Mouse (Mus musculus) neural tube, embryonic 12.5 days (tissue): ENCODE data around the gene Tchh. TPM values are rescaled to one million over a fixed set of nuclear protein-coding genes. Genes with fewer than 3 reads are reported as not detected.
A peak's percentile ranks its signal among the peaks of the same experiment; 100 is the strongest.
"Not testable (repeated sequence)": the region's sequence is repeated elsewhere in the genome, so short reads cannot be mapped to it uniquely, and the experiment has no call there.

ENCODE experiments used
- ATAC-seq: fragments of 200-750 bp; cut with Nextera tagmentation; 2 replicates; pipeline ENCODE4 v1.8.0; 2017; ENCODE audit warnings: low read depth, mild to moderate bottlenecking, moderate TSS enrichment, moderate library complexity; ENCODE audit not compliant: low FRiP score
- H3K27ac ChIP-seq: fragments of 300-500 bp; sonication (generic); 2 replicates; pipeline ENCODE4 v1.5.1; 2016
- H3K27me3 ChIP-seq: fragments of 300-500 bp; sonication (generic); replicated peaks from 2 replicates; pipeline ENCODE4 v1.6.1; 2016; ENCODE audit warnings: mild to moderate bottlenecking
- H3K36me3 ChIP-seq: fragments of 300-500 bp; sonication (generic); 2 replicates; pipeline ENCODE4 v1.6.1; 2016; ENCODE audit warnings: mild to moderate bottlenecking
- H3K4me1 ChIP-seq: fragments of 300-500 bp; sonication (generic); 2 replicates; pipeline ENCODE4 v1.6.1; 2016
- H3K4me2 ChIP-seq: fragments of 300-500 bp; sonication (generic); replicated peaks from 2 replicates; pipeline ENCODE4 v1.6.1; 2016; ENCODE audit warnings: mild to moderate bottlenecking
- H3K4me3 ChIP-seq: fragments of 300-500 bp; sonication (generic); 2 replicates; pipeline ENCODE4 v1.5.1; 2016
- H3K9ac ChIP-seq: fragments of 300-500 bp; sonication (generic); 2 replicates; pipeline ENCODE4 v1.6.1; 2016; ENCODE audit warnings: mild to moderate bottlenecking
- H3K9me3 ChIP-seq: fragments of 300-500 bp; sonication (generic); 2 replicates; pipeline ENCODE4 v1.6.1; 2016; ENCODE audit warnings: mild to moderate bottlenecking
- WGBS: fragments of 180-500 bp; shearing (Covaris S2); methylation state at CpG from one replicate; pipeline ENCODE4 v1.1.7; 2016; 5-methylcytosine and 5-hydroxymethylcytosine counted together
- polyA plus RNA-seq: library from polyadenylated mRNA; unstranded; fragments of >200 nt; fragmentation: Nextera tagmentation; extraction: Ambion mirVana; gene quantifications from 2 replicates; pipeline ENCODE4 v1.2.1, GENCODE M21; 2016

The Tchh gene
- polyA plus RNA-seq, 1 experiment from 2014 or later, result 1.9 TPM

GRCm38 (mm10) chr3:93447138-93447841 is 5.2 kb downstream of the Tchh start:
- H3K4me1 ChIP-seq, result peaks cover 17% of the 10 kb centered on the region
- no peak overlapping the region for H3K27ac ChIP-seq
- no peaks in the 10 kb centered on the region for H3K9me3 ChIP-seq
- WGBS, result under 1% methylated on average over 59 of the region's 59 CpGs
- peak overlapping the region; percentile 44 for H3K9ac ChIP-seq
- peak; percentile 67 for ATAC-seq
- peak overlapping the region; percentile 53 for H3K4me3 ChIP-seq
- H3K27me3 ChIP-seq, result peaks cover 29% of the 10 kb centered on the region
- H3K36me3 ChIP-seq, result no peaks in the 10 kb centered on the region
- peak overlapping the region; percentile 90 for H3K4me2 ChIP-seq

GRCm38 (mm10) chr3:93466556-93466955 is 24.4 kb downstream of the Tchh start:
- no peak overlapping the region for H3K4me2 ChIP-seq
- no peaks in the 10 kb centered on the region for H3K27me3 ChIP-seq
- H3K4me3 ChIP-seq, result no peak overlapping the region
- H3K9ac ChIP-seq, result no peak overlapping the region
- no peaks in the 10 kb centered on the region for H3K9me3 ChIP-seq
- ATAC-seq, result no peak
- no peaks in the 10 kb centered on the region for H3K36me3 ChIP-seq
- H3K27ac ChIP-seq, result no peak overlapping the region
- no peaks in the 10 kb centered on the region for H3K4me1 ChIP-seq
- 81% methylated on average over 3 of the region's 3 CpGs for WGBS

- no peaks in the 10 kb centered on the region for H3K9me3 ChIP-seq
- H3K27me3 ChIP-seq, result no peaks in the 10 kb centered on the region
- no peak overlapping the region for H3K9ac ChIP-seq
- 87% methylated on average over 4 of the region's 4 CpGs for WGBS
- H3K4me3 ChIP-seq, result no peak overlapping the region
- no peak for ATAC-seq
- no peaks in the 10 kb centered on the region for H3K4me1 ChIP-seq
- no peak overlapping the region for H3K27ac ChIP-seq
- H3K36me3 ChIP-seq, result no peaks in the 10 kb centered on the region
- H3K4me2 ChIP-seq, result no peak overlapping the region
Measured at GRCm38 (mm10) chr3:93467130-93467529, 25.0 kb downstream of the Tchh start.

- Histone ChIP-seq H3K4me1 (no peaks in the 10 kb centered on the region), H3K27me3 (no peaks in the 10 kb centered on the region), H3K9me3 (no peaks in the 10 kb centered on the region), H3K9ac (no peak within 1 kb of the TSS), H3K36me3 (no peaks in the 10 kb centered on the region), H3K4me3 (no peak within 1 kb of the TSS), H3K4me2 (no peak within 1 kb of the TSS), H3K27ac (no peak within 1 kb of the TSS)
- ATAC-seq, result no peak
- 46% methylated on average over 5 of the region's 5 CpGs for WGBS
Measured at GRCm38 (mm10) chr3:93468561-93468960, 26.4 kb downstream of the Tchh start, which contains the start of gene Tchhl1. Tchhl1 (plus strand) TSS chr3:93468754.

- ATAC-seq, result no peak
- WGBS, result 77% methylated on average over 3 of the region's 3 CpGs
- H3K27me3 ChIP-seq, result no peaks in the 10 kb centered on the region
Measured at GRCm38 (mm10) chr3:93469629-93470028, 27.5 kb downstream of the Tchh start.

GRCm38 (mm10) chr3:93480053-93480452 is 37.9 kb downstream of the Tchh start:
- Histone ChIP-seq H3K9ac (no peak overlapping the region), H3K4me1 (no peaks in the 10 kb centered on the region), H3K4me3 (no peak overlapping the region), H3K36me3 (no peaks in the 10 kb centered on the region), H3K9me3 (no peaks in the 10 kb centered on the region), H3K27ac (no peak overlapping the region), H3K27me3 (no peaks in the 10 kb centered on the region), H3K4me2 (no peak overlapping the region)
- ATAC-seq, result no peak
- 97% methylated on average over 1 of the region's 1 CpGs for WGBS

More at GRCm38 (mm10) chr3:93469629-93470028, 27.5 kb downstream of the Tchh start:
- H3K36me3 ChIP-seq, result no peaks in the 10 kb centered on the region
- no peak overlapping the region for H3K27ac ChIP-seq
- H3K4me1 ChIP-seq, result no peaks in the 10 kb centered on the region
- no peak overlapping the region for H3K9ac ChIP-seq
- H3K4me2 ChIP-seq, result no peak overlapping the region
- H3K4me3 ChIP-seq, result no peak overlapping the region
- H3K9me3 ChIP-seq, result no peaks in the 10 kb centered on the region

- no peaks in the 10 kb centered on the region for H3K9me3 ChIP-seq
- WGBS, result 73% methylated on average over 2 of the region's 2 CpGs
- no peaks in the 10 kb centered on the region for H3K4me1 ChIP-seq
- H3K9ac ChIP-seq, result no peak overlapping the region
- no peaks in the 10 kb centered on the region for H3K27me3 ChIP-seq
- no peaks in the 10 kb centered on the region for H3K36me3 ChIP-seq
- no peak for ATAC-seq
- no peak overlapping the region for H3K27ac ChIP-seq
- H3K4me2 ChIP-seq, result no peak overlapping the region
- no peak overlapping the region for H3K4me3 ChIP-seq
Measured at GRCm38 (mm10) chr3:93481982-93482616, 40.0 kb downstream of the Tchh start.

GRCm38 (mm10) chr3:93485611-93486010 is 43.5 kb downstream of the Tchh start:
- no peak overlapping the region for H3K4me3 ChIP-seq
- no peaks in the 10 kb centered on the region for H3K27me3 ChIP-seq
- no peak overlapping the region for H3K4me2 ChIP-seq
- no peaks in the 10 kb centered on the region for H3K36me3 ChIP-seq
- no peak for ATAC-seq
- no peaks in the 10 kb centered on the region for H3K4me1 ChIP-seq
- no peaks in the 10 kb centered on the region for H3K9me3 ChIP-seq
- H3K9ac ChIP-seq, result no peak overlapping the region
- H3K27ac ChIP-seq, result no peak overlapping the region
- 92% methylated on average over 3 of the region's 3 CpGs for WGBS

GRCm38 (mm10) chr3:93488541-93488940 is 46.4 kb downstream of the Tchh start:
- no peaks in the 10 kb centered on the region for H3K27me3 ChIP-seq
- no peak overlapping the region for H3K9ac ChIP-seq
- H3K4me3 ChIP-seq, result no peak overlapping the region
- H3K4me2 ChIP-seq, result no peak overlapping the region
- H3K27ac ChIP-seq, result no peak overlapping the region
- no peak for ATAC-seq
- H3K36me3 ChIP-seq, result no peaks in the 10 kb centered on the region
- 88% methylated on average over 2 of the region's 2 CpGs for WGBS
- H3K9me3 ChIP-seq, result no peaks in the 10 kb centered on the region
- H3K4me1 ChIP-seq, result no peaks in the 10 kb centered on the region

- Histone ChIP-seq H3K4me1 (no peaks in the 10 kb centered on the region), H3K27me3 (no peaks in the 10 kb centered on the region), H3K36me3 (no peaks in the 10 kb centered on the region), H3K9me3 (no peaks in the 10 kb centered on the region), H3K27ac (no peak overlapping the region), H3K4me2 (no peak overlapping the region), H3K4me3 (no peak overlapping the region), H3K9ac (no peak overlapping the region)
- ATAC-seq, result no peak
- WGBS, result 79% methylated on average over 3 of the region's 3 CpGs
Measured at GRCm38 (mm10) chr3:93492176-93492575, 50.0 kb downstream of the Tchh start.

GRCm38 (mm10) chr3:93493992-93494391 is 51.9 kb downstream of the Tchh start:
- Histone ChIP-seq H3K27ac (no peak overlapping the region), H3K36me3 (no peaks in the 10 kb centered on the region), H3K4me3 (no peak overlapping the region), H3K4me1 (no peaks in the 10 kb centered on the region), H3K27me3 (no peaks in the 10 kb centered on the region), H3K9me3 (no peaks in the 10 kb centered on the region), H3K9ac (no peak overlapping the region), H3K4me2 (no peak overlapping the region)
- 2% methylated on average over 4 of the region's 4 CpGs for WGBS
- ATAC-seq, result peak; percentile 89

- H3K4me2 ChIP-seq, H3K36me3 ChIP-seq, H3K9ac ChIP-seq, H3K27ac ChIP-seq, H3K4me1 ChIP-seq, H3K4me3 ChIP-seq, ATAC-seq, H3K27me3 ChIP-seq, H3K9me3 ChIP-seq: not testable (repeated sequence)
- WGBS, result 29% methylated on average over 5 of the region's 5 CpGs
Measured at GRCm38 (mm10) chr3:93494774-93495173, 52.6 kb downstream of the Tchh start.

GRCm38 (mm10) chr3:93497131-93497530 is 55.0 kb downstream of the Tchh start:
- no peak overlapping the region for H3K27ac ChIP-seq
- no peak overlapping the region for H3K4me3 ChIP-seq
- no peaks in the 10 kb centered on the region for H3K4me1 ChIP-seq
- no peak overlapping the region for H3K4me2 ChIP-seq
- 80% methylated on average over 3 of the region's 3 CpGs for WGBS
- no peak overlapping the region for H3K9ac ChIP-seq
- H3K27me3 ChIP-seq, result no peaks in the 10 kb centered on the region
- ATAC-seq, result no peak
- H3K9me3 ChIP-seq, result 0 out of 2 replicates have a peak, but pooled peaks cover under 1% of the 10 kb centered on the region
- H3K36me3 ChIP-seq, result no peaks in the 10 kb centered on the region
